Mouse (Mus musculus) kidney, postnatal 25 days (tissue): ENCODE data around the gene Ttc30a2.

Experiments used
- DNase-seq, 2 experiments: peaks; one replicate each; pipeline ENCODE4 v3.0.0; 2021; ENCODE audit warnings: mixed read lengths in 2 of 2

Ttc30a2 gene

GRCm38 (mm10) chr2:75977752-75978368 lies at the start of gene Ttc30a2:
TSS of gene Ttc30a2 (minus strand) at chr2:75978170.
- peak; percentile 63 to 67 for DNase-seq

GRCm38 (mm10) chr2:76016890-76017289 lies 38.9 kb upstream of the Ttc30a2 start:
- DNase-seq = no peak

- DNase-seq = peak; percentile 67 to 83
Measured at GRCm38 (mm10) chr2:76016136-76016535, 38.2 kb upstream of the Ttc30a2 start.

GRCm38 (mm10) chr2:76015460-76015859 lies 37.5 kb upstream of the Ttc30a2 start:
- no peak for DNase-seq

GRCm38 (mm10) chr2:76014659-76015058 lies 36.7 kb upstream of the Ttc30a2 start:
- no peak for DNase-seq

GRCm38 (mm10) chr2:76006194-76006593 lies 28.2 kb upstream of the Ttc30a2 start:
- no peak for DNase-seq

GRCm38 (mm10) chr2:76002899-76003298 lies 24.9 kb upstream of the Ttc30a2 start:
- no peak for DNase-seq

- peak; percentile 85 to 92 for DNase-seq
Measured at GRCm38 (mm10) chr2:76001392-76001791, 23.4 kb upstream of the Ttc30a2 start.

GRCm38 (mm10) chr2:75999636-76000035 lies 21.7 kb upstream of the Ttc30a2 start:
- peak; percentile 38 to 68 for DNase-seq

GRCm38 (mm10) chr2:75998692-75999091 lies 20.7 kb upstream of the Ttc30a2 start:
- peak in 1 of 2 experiments; percentile 44 for DNase-seq

GRCm38 (mm10) chr2:75997726-75998125 lies 19.8 kb upstream of the Ttc30a2 start:
- DNase-seq = peak; percentile 83 to 89

- DNase-seq = no peak
Measured at GRCm38 (mm10) chr2:75994841-75995240, 16.9 kb upstream of the Ttc30a2 start.

GRCm38 (mm10) chr2:75991581-75992205 lies 13.7 kb upstream of the Ttc30a2 start:
- no peak for DNase-seq

- peak; percentile 79 to 81 for DNase-seq
Measured at GRCm38 (mm10) chr2:75990885-75991539, 13.0 kb upstream of the Ttc30a2 start.

GRCm38 (mm10) chr2:75989694-75990093 lies 11.7 kb upstream of the Ttc30a2 start:
- no peak for DNase-seq

GRCm38 (mm10) chr2:75988779-75989363 lies 10.9 kb upstream of the Ttc30a2 start:
- no peak for DNase-seq

GRCm38 (mm10) chr2:75988378-75988777 lies 10.4 kb upstream of the Ttc30a2 start:
- DNase-seq = no peak

GRCm38 (mm10) chr2:75987739-75988138 lies 9.8 kb upstream of the Ttc30a2 start:
- DNase-seq = peak; percentile 35 to 45

- DNase-seq = peak; percentile 68 to 71
Measured at GRCm38 (mm10) chr2:75985124-75985523, 7.2 kb upstream of the Ttc30a2 start.

- DNase-seq = no peak
Measured at GRCm38 (mm10) chr2:75983847-75984246, 5.9 kb upstream of the Ttc30a2 start.

GRCm38 (mm10) chr2:75983091-75983490 lies 5.1 kb upstream of the Ttc30a2 start:
- DNase-seq = no peak

- no peak for DNase-seq
Measured at GRCm38 (mm10) chr2:75982626-75983025, 4.7 kb upstream of the Ttc30a2 start.

- DNase-seq = peak; percentile 77 to 80
Measured at GRCm38 (mm10) chr2:75981440-75982081, 3.6 kb upstream of the Ttc30a2 start, which contains the start of gene Ttc30a1. TSS of gene Ttc30a1 (minus strand) at chr2:75981967.
